8 mouse cellular contexts compared by ENCODE assay signal in the genomic region with DNA sequence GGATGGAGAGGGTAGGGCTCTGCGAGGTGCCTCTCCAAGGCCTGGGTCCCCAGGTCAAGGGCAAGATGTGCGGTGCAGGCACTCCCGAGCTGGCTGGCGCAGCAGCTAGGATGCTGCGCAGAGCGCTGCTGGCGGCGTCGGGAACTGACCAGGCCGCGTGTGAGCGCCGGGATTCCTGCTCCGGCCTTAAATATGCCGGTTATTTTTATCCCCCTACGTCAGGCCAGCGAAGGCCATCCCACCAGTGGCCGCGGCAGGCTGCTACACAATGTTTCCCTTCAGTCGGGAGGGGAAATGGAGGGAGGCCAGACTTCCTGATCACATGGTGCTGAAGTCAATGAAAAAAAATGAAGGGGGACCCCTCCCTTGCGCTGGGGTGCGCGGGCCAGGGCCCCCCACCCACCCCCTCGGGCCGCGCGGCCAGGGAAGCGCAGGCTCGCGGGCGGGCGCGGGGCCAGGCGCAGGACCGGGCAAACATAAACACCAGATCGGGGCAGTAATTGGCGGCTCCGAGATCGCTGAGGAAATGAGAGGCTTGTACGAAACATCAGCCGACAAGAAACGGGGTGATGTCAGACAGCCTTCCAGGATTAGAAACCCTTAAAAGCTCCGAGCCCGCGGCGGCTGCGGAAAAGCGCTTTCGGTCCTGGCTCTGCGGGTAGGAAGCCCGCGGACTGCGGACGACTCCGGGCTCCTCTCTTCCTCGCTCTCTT.
DNase-seq lines count a peak whose midpoint lies in the region.

No protein-coding gene starts in this region.

- no peaks in the 10 kb centered on the region for H3K36me3 ChIP-seq in midbrain, embryonic 10.5 days

- H3K27me3 ChIP-seq in midbrain, embryonic 10.5 days (ENCODE audit: low read depth, poor library complexity, severe bottlenecking), result peaks cover 56% of the 10 kb centered on the region

- H3K9me3 ChIP-seq in midbrain, embryonic 10.5 days (replicated peaks), result no peaks in the 10 kb centered on the region

- H3K4me3 ChIP-seq in midbrain, embryonic 10.5 days, result peak overlapping the region; percentile 61

- under 1% methylated on average over 56 of the region's 56 CpGs for WGBS in midbrain, embryonic 10.5 days

- peak; percentile 76 to 82 for DNase-seq in adrenal gland, adult 18-20 months (ENCODE audit: low spot score in 2 of 2)
- DNase-seq in embryo, embryonic 11 days, result peak; percentile 88
- peak; percentile 82 to 90 for DNase-seq in gastrocnemius, postnatal 4 days (ENCODE audit: low spot score in 2 of 2)
- DNase-seq in kidney, adult 11 months, result peak; percentile 87
- DNase-seq in left cerebral cortex, postnatal 36 days (ENCODE audit: low spot score in 2 of 2), result peak; percentile 82 to 83
- peak; percentile 79 for DNase-seq in midbrain, embryonic 10.5 days (ENCODE audit: low spot score)
- DNase-seq in right cerebral cortex, postnatal 25 days, result peak; percentile 81
- peak; percentile 74 for DNase-seq in urinary bladder, postnatal 25 days (ENCODE audit: low spot score)

- intact Hi-C loops in left cerebral cortex, postnatal 36 days (cut with DNase I), result loop anchor here (1.0 kb wide), 1 partner anchor 119 kb away; the partner anchor contains the start of gene Klf4

- peaks cover 20% of the 10 kb centered on the region for H3K4me1 ChIP-seq in midbrain, embryonic 10.5 days

- H3K27ac ChIP-seq in midbrain, embryonic 10.5 days (replicated peaks), result peak overlapping the region; percentile 88

Comparison
In these comparisons a context has a peak if more than half of its experiments do, and no peak if none do; other contexts are left out.
1. Peak in every context shown above with its lines: DNase-seq, H3K4me3 ChIP-seq and H3K27ac ChIP-seq.